Mouse (Mus musculus) liver, postnatal 0 days (tissue): Measurements from ENCODE around the gene Sostdc1.

ENCODE experiments used
- CTCF ChIP-seq: sonication (generic); IDR thresholded peaks from 2 replicates; pipeline ENCODE4 v1.5.1; 2016; ENCODE audit warnings: antibody characterized with exemption, low read depth
- EP300 ChIP-seq: IDR thresholded peaks from 2 replicates; pipeline ENCODE4 v1.6.1; 2016; ENCODE audit warnings: antibody characterized with exemption, low read depth, mild to moderate bottlenecking

DNA sequence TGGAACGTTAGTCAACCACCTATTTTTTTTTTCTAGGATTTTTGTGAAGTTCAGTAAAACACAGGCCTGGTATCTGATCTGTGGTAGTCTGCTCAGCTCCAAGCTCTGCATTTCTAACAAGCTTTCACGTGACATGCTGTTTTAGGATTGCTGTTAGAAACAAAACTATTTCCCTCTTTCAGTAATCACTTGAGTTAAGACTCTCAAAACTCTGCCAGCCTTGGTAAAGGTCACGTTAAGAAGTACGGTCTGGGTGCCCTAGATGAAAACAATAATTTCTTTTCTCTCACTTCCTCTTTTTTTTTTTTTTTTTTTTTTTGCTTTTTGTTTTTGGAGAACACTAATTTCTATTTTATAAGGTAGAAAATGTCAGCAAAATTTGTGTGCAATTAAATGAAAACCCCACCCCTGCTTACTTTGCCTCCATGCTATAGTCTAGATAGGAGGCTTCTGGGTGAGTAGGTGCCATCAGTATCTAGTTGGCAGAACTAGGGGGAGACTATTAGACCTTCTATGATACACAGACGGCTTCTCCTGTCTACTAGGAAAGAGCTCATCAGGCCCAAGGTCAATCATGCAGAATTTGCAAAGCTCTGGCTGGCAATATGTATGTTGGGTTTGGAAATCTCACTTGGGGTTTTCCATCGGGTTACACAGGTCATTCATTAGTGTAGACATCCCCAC lies 5.1 kb upstream of the Sostdc1 start:
- TF ChIP-seq CTCF (no peak), EP300 (no peak)
